Mouse (Mus musculus) spleen, adult 2 months (tissue): ENCODE data around the gene B3gnt9.

ENCODE experiments used
- CTCF ChIP-seq: fragments of 200-500 bp; IDR thresholded peaks from 2 replicates; pipeline ENCODE4 v1.5.1; 2011; ENCODE audit warnings: mild to moderate bottlenecking, inconsistent platforms; ENCODE audit not compliant: insufficient read depth, insufficient read length, insufficient replicate concordance; ENCODE audit errors: extremely low read depth
- POLR2A ChIP-seq: fragments of 200-500 bp; IDR thresholded peaks from 2 replicates; pipeline ENCODE4 v1.6.1; 2011; ENCODE audit warnings: low read depth, low read length, inconsistent platforms

DNA sequence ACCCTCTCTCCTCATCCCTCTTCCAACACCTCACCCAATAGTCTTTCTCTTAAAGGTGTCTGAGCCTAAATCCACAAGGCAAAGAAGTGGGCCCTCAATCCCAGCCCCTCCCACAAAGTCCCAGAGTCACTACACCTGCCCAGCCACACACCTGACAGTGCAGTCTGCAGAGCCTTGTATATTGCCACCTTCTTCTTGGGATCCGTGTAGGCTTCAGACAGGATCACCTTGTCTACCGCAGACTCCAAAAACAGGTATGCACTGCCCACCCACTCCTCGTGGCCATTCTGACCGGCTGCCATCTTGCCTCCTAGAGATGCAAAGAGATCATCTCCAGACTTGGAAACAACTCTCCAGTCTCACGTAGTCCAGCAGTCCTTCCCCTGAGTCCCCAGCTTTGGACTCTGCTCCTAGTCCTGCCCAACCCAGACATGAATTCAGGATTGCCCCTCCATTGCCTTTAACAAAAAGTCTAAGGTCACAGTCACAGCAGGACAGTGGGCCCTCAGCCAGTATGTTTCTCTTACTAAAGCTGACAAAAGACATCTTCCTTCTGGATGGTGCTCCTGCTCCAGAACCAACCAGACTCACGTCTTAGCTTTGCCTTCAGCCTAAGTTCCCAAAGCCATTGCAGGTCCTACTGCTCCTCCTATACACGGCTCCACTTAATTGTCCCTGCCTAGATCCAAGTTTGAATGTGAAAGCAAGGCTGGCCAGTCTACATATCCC is 5.6 kb upstream of the B3gnt9 start:
- TF ChIP-seq POLR2A: no peak
- no peak for TF ChIP-seq CTCF
